Mouse (Mus musculus): Measurements from ENCODE around the gene Ccdc117. TPM values are rescaled to one million over a fixed set of nuclear protein-coding genes. Genes with fewer than 3 reads are reported as not detected.

Ccdc117 gene
- 1.2 TPM in 1 of 2 replicates, not detected in the other for polyA plus RNA-seq (2012; ENCODE audit: insufficient read depth, low replicate concordance)

DNA sequence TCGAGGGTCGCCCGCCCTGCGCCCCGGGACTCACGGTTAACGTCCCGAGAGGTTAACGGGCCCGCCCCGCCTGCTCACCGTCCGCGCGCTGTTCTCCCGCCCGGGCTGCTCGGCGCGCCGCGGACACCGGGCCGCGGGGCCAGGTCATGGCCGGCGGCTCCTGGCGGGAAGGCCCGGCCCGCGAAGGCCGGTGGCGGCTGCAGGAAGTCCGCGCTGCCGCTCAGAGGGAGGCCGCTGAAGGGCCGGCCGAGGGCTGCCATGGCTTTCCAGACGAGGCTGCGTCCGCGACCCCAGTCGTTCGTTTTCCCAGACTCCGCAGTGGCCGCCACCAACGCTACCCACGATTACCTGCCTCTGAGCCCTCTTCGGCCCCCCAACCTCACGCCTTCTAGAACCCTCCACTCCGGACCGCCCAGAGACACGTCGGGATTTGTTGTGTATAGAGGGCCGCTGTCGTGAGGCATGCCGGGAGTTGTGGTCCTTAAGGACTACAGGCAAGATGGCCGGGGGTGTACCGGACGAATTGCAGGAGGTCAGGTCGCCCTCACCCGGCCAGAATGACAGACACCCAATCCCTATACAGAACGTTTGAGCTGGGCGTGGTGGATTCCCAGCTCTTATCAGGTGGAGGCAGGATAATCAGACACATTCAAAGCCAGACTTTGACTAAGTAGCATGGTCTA lies at the start of gene Ccdc117:
Gene Ccdc117, minus strand, starts transcription at position 389 of the 683 bp plus-strand sequence.
- Histone ChIP-seq H3K27me3 (replicated peaks) (no peaks in the 10 kb centered on the region), H3K4me3 (replicated peaks) (peak within 1 kb of the TSS; percentile 93), H3K9me3 (no peaks in the 10 kb centered on the region; the same call in 1 of the 2 replicates), H3K36me3 (replicated peaks; ENCODE audit: low read length) (peaks cover 28% of the 10 kb centered on the region), H3K4me1 (peaks cover 74% of the 10 kb centered on the region)
- TF ChIP-seq GATA1 (IDR thresholded peaks at IDR 0.05; ENCODE audit: borderline replicate concordance, low read length), result peak; percentile 45; the same call in 1 of the 3 replicates
- no peak for TF ChIP-seq FLI1 (IDR thresholded peaks at IDR 0.05; ENCODE audit: low read length)

DNA sequence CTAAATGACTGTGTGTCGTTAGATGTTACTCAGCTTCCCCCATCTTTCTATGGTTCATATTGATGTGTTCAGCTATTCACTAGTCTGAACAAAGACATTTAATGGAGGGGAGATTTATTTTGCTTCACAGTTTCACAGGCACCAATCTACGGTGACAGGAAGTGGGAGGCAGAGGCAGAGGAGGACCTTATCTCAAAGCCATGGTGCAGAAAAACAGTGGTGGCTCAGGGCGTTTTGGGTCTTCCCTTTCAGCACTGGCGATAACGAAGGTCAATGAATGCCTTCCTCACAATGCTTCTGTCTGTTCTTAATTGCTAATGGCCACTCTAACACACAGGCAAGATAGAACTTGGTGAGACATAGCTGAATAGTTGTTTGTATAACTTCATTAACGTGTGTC lies 33.1 kb upstream of the Ccdc117 start:
- no peak for TF ChIP-seq FLI1 (IDR thresholded peaks at IDR 0.05; ENCODE audit: low read length)
- no peak for TF ChIP-seq GATA1 (IDR thresholded peaks at IDR 0.05; ENCODE audit: borderline replicate concordance, low read length)
- Histone ChIP-seq H3K4me1 (peaks cover 59% of the 10 kb centered on the region), H3K4me3 (replicated peaks) (peak overlapping the region; percentile 67), H3K27me3 (replicated peaks) (no peaks in the 10 kb centered on the region), H3K36me3 (replicated peaks; ENCODE audit: low read length) (peaks cover 15% of the 10 kb centered on the region), H3K9me3 (peaks cover 12% of the 10 kb centered on the region)

DNA sequence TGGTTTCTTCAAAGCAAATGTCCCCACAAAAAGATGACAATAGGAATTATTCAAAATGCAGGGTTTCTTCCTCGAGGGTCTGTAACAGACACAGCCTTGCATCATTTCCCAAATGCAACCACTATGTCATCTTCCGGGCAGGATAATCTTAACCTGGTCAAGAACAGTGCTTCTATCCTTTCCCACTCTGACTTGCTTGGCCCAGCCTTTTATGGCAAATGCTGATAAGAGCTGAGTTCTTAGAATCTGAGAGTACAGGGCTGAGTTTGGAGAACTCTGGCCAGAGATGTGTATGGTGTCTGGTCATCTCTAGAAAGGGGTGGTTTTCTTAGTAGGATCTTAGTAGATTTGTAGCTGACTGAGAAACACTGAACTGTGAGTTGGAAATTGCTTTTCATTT lies 31.8 kb upstream of the Ccdc117 start:
- peaks cover 24% of the 10 kb centered on the region for H3K36me3 ChIP-seq (replicated peaks; ENCODE audit: low read length)
- H3K27me3 ChIP-seq (replicated peaks), result no peaks in the 10 kb centered on the region
- H3K4me1 ChIP-seq, result peaks cover 62% of the 10 kb centered on the region
- H3K9me3 ChIP-seq, result peaks cover 21% of the 10 kb centered on the region
- TF ChIP-seq GATA1 (IDR thresholded peaks at IDR 0.05; ENCODE audit: borderline replicate concordance, low read length) (no peak), FLI1 (IDR thresholded peaks at IDR 0.05; ENCODE audit: low read length) (no peak)
- H3K4me3 ChIP-seq (replicated peaks), result peak overlapping the region; percentile 39

DNA sequence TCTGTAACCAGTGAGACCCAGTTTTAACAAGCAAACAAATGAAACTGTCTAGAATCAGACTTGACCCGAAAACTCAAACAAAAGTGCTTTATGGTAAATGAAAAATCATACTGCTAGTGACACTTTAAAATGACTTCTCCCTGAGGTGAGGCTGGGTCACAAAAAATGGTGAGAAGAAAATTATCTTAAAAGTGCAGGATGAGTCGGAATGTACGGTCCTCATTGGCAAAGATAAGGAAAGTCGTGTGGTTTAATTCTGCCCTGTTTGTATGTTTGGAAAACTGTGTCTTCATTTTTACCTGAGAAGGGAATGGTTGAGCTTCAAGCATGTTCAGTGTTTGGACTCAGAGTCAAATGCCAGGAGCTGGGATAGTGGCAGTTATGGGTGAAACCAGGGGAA lies 29.9 kb upstream of the Ccdc117 start:
- peaks cover 35% of the 10 kb centered on the region for H3K9me3 ChIP-seq
- TF ChIP-seq GATA1 (IDR thresholded peaks at IDR 0.05; ENCODE audit: borderline replicate concordance, low read length) (no peak), FLI1 (IDR thresholded peaks at IDR 0.05; ENCODE audit: low read length) (no peak)
- peaks cover 64% of the 10 kb centered on the region for H3K4me1 ChIP-seq
- H3K36me3 ChIP-seq (replicated peaks; ENCODE audit: low read length), result peaks cover 36% of the 10 kb centered on the region
- no peaks in the 10 kb centered on the region for H3K27me3 ChIP-seq (replicated peaks)
- H3K4me3 ChIP-seq (replicated peaks), result no peak overlapping the region

DNA sequence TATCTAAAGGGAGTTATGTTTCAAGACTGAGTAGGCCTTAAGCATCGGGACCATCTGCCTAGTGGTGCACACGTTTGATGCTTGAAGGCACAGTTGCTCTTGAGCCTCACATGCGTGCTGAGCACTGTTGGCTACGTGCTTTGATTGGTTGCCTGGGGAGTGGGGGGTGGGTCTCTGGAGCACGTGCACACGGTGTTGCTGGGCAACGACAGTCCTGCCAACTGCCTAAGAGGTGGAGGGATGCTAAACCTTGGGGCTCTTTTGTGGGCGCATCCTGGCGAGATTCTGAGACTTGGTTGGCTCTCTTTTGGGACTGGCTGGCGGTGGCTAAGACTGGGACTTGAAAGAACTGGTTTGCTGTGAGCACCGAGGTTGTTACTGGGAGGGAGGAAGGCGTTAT lies 27.5 kb upstream of the Ccdc117 start, which contains the start of gene Ankrd36:
Gene Ankrd36, plus strand, starts transcription at position 211 of the 400 bp plus-strand sequence.
- Histone ChIP-seq H3K36me3 (replicated peaks; ENCODE audit: low read length) (peaks cover 36% of the 10 kb centered on the region), H3K27me3 (replicated peaks) (no peaks in the 10 kb centered on the region), H3K4me1 (peaks cover 66% of the 10 kb centered on the region), H3K4me3 (replicated peaks) (peak within 1 kb of the TSS; percentile 40), H3K9me3 (peaks cover 35% of the 10 kb centered on the region)
- no peak for TF ChIP-seq GATA1 (IDR thresholded peaks at IDR 0.05; ENCODE audit: borderline replicate concordance, low read length)
- no peak for TF ChIP-seq FLI1 (IDR thresholded peaks at IDR 0.05; ENCODE audit: low read length)

DNA sequence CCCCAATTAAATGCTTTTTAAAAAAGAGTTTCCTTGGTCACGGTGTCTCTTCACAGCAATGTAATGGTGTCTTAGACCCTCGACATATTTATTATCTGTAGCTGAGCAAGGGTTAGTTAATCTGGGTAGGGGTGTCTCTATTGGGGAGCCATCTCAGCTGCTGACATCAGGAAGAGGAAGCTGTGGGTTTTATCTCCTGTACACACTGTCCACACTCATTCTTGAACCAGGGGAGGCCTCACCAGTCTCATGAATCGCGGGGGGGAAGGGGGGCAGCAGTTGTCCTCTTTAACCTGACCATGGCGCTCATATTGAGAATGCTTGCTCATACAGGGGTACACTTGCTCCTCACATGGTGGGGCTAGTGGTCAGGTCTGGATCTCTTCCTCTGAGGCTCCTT lies 26.1 kb upstream of the Ccdc117 start:
- Histone ChIP-seq H3K36me3 (replicated peaks; ENCODE audit: low read length) (peaks cover 36% of the 10 kb centered on the region), H3K9me3 (peaks cover 35% of the 10 kb centered on the region), H3K27me3 (replicated peaks) (no peaks in the 10 kb centered on the region), H3K4me1 (peaks cover 68% of the 10 kb centered on the region), H3K4me3 (replicated peaks) (peak overlapping the region; percentile 40)
- no peak for TF ChIP-seq GATA1 (IDR thresholded peaks at IDR 0.05; ENCODE audit: borderline replicate concordance, low read length)
- no peak for TF ChIP-seq FLI1 (IDR thresholded peaks at IDR 0.05; ENCODE audit: low read length)

DNA sequence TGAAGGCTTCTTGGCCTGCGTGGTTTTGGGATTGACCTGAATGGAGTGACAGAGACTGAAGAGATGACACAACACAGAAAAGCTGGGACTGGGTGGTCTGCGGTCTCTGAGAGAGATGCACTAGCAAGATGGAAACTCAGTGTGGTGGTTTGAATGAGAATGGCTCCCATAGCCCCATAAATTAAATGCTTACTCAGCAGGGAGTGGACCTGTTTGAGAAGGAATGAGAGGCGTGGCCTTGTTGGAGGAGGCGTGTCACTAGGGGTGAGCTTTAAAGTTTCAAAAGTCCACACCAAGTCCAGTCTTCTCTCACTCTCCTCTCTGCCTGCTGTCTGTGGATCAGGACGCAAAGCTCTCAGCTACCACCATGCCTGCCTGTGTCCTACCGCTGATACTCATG lies 25.7 kb upstream of the Ccdc117 start:
- Histone ChIP-seq H3K27me3 (replicated peaks) (no peaks in the 10 kb centered on the region), H3K36me3 (replicated peaks; ENCODE audit: low read length) (peaks cover 33% of the 10 kb centered on the region), H3K9me3 (peaks cover 35% of the 10 kb centered on the region), H3K4me3 (replicated peaks) (no peak overlapping the region), H3K4me1 (peaks cover 68% of the 10 kb centered on the region)
- no peak for TF ChIP-seq GATA1 (IDR thresholded peaks at IDR 0.05; ENCODE audit: borderline replicate concordance, low read length)
- TF ChIP-seq FLI1 (IDR thresholded peaks at IDR 0.05; ENCODE audit: low read length), result no peak

DNA sequence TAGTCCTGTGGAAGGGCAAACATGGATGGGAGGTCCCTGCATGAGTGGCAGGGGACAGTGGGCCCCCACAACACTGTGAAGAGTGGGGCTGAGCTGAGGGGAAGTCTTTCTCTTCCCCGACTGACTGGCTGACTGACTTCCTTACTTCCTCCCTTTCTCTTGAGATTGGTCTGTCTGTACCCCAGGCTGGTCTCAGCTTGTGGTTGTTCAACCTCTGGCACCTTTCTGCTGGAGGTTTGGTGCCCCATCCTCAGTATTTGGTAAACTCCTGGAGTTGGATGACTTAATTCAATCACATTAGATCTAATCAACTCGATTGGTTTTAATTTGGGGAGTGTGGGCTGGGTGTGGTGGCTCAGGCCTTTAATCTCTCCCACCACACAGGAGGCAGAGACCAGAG lies 24.5 kb upstream of the Ccdc117 start:
- TF ChIP-seq FLI1 (IDR thresholded peaks at IDR 0.05; ENCODE audit: low read length) (no peak), GATA1 (IDR thresholded peaks at IDR 0.05; ENCODE audit: borderline replicate concordance, low read length) (no peak)
- Histone ChIP-seq H3K4me1 (peaks cover 77% of the 10 kb centered on the region), H3K4me3 (replicated peaks) (no peak overlapping the region), H3K27me3 (replicated peaks) (no peaks in the 10 kb centered on the region), H3K9me3 (peaks cover 35% of the 10 kb centered on the region), H3K36me3 (replicated peaks; ENCODE audit: low read length) (peaks cover 33% of the 10 kb centered on the region)

DNA sequence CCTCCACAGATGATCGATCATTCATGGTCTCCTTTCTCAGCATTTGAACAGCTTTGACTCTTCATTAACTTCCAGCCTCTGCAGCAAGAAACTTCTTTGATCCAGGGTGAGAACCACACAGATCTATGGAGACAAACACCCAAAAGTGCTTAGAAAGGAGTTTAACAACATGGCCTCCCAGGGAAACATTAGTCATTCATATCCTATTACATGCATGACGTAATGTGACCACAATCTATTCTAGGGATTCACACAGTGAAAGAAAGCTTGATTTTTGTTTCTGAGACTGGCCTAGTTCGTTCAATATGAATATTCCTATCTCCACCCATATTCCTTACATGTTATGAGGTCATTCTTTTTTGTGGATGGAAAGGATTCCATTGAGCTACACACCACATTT lies 23.6 kb upstream of the Ccdc117 start:
- Histone ChIP-seq H3K4me1 (peaks cover 83% of the 10 kb centered on the region), H3K36me3 (replicated peaks; ENCODE audit: low read length) (peaks cover 25% of the 10 kb centered on the region)
- no peak for TF ChIP-seq FLI1 (IDR thresholded peaks at IDR 0.05; ENCODE audit: low read length)
- TF ChIP-seq GATA1 (IDR thresholded peaks at IDR 0.05; ENCODE audit: borderline replicate concordance, low read length), result no peak

DNA sequence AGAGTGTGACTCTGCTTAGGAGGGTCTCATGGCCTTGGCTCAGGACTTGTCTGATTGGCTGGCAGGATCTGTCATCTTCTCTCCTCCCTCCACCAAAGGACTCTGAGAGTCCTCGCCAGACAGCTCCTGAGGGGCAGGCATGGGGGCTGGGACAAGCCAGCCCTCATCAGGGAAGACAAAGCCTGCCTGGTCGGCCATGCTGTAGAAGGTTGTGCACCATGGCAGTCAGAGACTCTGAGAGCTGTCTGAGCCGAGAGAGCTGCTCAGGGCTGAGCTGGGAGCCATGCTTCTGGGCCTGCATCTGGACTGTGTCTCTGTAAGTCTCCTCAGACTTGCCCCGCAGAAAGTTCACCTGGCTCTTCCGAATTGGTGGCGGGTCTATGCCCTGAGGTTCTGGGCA lies 21.9 kb upstream of the Ccdc117 start:
- Histone ChIP-seq H3K36me3 (replicated peaks; ENCODE audit: low read length) (peaks cover 12% of the 10 kb centered on the region), H3K9me3 (peaks cover 15% of the 10 kb centered on the region), H3K27me3 (replicated peaks) (no peaks in the 10 kb centered on the region), H3K4me1 (peaks cover 94% of the 10 kb centered on the region), H3K4me3 (replicated peaks) (no peak overlapping the region)
- TF ChIP-seq GATA1 (IDR thresholded peaks at IDR 0.05; ENCODE audit: borderline replicate concordance, low read length), result no peak
- no peak for TF ChIP-seq FLI1 (IDR thresholded peaks at IDR 0.05; ENCODE audit: low read length)

More for the DNA sequence above, 23.6 kb upstream of the Ccdc117 start:
- peaks cover 28% of the 10 kb centered on the region for H3K9me3 ChIP-seq
- no peaks in the 10 kb centered on the region for H3K27me3 ChIP-seq (replicated peaks)
- no peak overlapping the region for H3K4me3 ChIP-seq (replicated peaks)

All from megakaryocyte, embryonic 14.5 days (primary cell).